Mouse (Mus musculus): ENCODE data around the gene Ccdc69. TPM values are rescaled to one million over a fixed set of nuclear protein-coding genes. Genes with fewer than 3 reads are reported as not detected.
"Not testable (repeated sequence)": the region's sequence is repeated elsewhere in the genome, so short reads cannot be mapped to it uniquely, and the experiment has no call there.

Gene Ccdc69
- polyA plus RNA-seq, 1 experiment from 2014 or later, result 0.49 TPM

DNA sequence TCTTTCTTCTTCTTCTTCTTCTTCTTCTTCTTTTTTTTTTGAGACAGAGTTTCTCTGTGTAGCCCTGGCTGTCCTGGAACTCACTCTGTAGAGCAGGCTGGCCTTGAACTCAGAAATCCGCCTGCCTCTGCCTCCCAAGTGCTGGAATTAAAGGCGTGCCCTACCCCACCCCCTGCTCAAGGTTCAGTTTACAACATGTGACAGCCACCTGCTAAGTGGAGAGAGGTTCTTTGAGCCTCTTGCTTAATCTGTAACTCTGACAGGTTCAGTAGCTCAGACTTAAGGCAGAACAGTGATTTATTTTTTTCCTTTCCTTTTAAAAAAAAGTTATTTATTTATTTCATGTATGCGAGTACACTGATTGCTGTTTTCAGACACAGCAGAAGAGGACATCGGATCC, 18.4 kb upstream of the Ccdc69 start:
- H3K36me3 ChIP-seq; H3K9me3 ChIP-seq; H3K27me3 ChIP-seq; ATAC-seq (ENCODE audit: low FRiP score, low read depth); H3K4me2 ChIP-seq; H3K9ac ChIP-seq; H3K4me3 ChIP-seq; H3K27ac ChIP-seq (replicated peaks): not testable (repeated sequence)
- WGBS, result 89% methylated on average over 4 of the region's 4 CpGs
- peaks cover 26% of the 10 kb centered on the region for H3K4me1 ChIP-seq (replicated peaks)

DNA sequence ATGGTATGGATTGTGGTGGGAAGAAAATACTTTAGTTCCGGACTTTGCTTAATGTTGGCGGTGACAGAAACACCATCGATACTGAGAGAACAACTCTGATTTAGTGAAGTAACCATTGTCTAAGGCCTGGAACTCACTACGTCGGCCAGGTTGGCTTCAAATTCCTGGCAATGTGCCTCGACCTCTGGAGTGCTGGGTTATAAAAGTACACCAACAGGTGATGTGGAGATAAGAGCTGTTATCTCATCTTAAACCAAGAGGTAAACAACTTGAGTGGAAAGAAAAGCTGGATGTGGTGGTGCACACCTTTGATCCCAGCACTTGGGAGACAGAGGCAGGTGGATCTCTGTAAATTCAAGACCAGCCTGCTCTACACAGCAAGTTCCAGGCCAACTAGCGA, 15.2 kb upstream of the Ccdc69 start:
- no peak overlapping the region for H3K4me3 ChIP-seq
- 89% methylated on average over 7 of the region's 7 CpGs for WGBS
- H3K27me3 ChIP-seq, result no peaks in the 10 kb centered on the region
- H3K9me3 ChIP-seq, result no peaks in the 10 kb centered on the region
- peaks cover 6% of the 10 kb centered on the region for H3K4me1 ChIP-seq (replicated peaks)
- no peaks in the 10 kb centered on the region for H3K36me3 ChIP-seq
- no peak overlapping the region for H3K9ac ChIP-seq
- no peak overlapping the region for H3K27ac ChIP-seq (replicated peaks)
- no peak overlapping the region for H3K4me2 ChIP-seq
- ATAC-seq (ENCODE audit: low FRiP score, low read depth), result no peak

DNA sequence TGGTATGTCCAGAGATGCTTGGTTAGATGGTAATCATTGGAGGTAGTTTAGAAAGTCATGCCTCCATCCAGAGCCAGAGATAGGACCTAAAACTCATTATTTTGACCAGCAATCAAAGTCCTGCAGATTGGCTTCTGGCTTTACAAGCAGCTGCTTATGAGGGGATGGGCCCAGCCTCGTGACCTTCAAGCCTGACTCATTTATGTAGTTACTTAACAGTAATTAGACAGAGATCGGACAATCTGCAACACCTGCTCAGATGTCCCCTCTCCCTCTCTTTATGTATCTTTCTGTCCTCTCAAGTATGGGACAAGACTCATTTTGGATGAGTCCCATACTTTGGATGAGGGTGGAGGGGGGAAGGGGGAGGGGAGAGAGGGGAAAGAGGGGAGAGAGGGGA, 12.0 kb upstream of the Ccdc69 start:
- Histone ChIP-seq H3K4me3 (no peak overlapping the region), H3K4me1 (replicated peaks) (no peaks in the 10 kb centered on the region), H3K4me2 (no peak overlapping the region), H3K27me3 (no peaks in the 10 kb centered on the region), H3K9me3 (no peaks in the 10 kb centered on the region), H3K36me3 (no peaks in the 10 kb centered on the region), H3K27ac (replicated peaks) (no peak overlapping the region), H3K9ac (no peak overlapping the region)
- no peak for ATAC-seq (ENCODE audit: low FRiP score, low read depth)
- 78% methylated on average over 2 of the region's 2 CpGs for WGBS

DNA sequence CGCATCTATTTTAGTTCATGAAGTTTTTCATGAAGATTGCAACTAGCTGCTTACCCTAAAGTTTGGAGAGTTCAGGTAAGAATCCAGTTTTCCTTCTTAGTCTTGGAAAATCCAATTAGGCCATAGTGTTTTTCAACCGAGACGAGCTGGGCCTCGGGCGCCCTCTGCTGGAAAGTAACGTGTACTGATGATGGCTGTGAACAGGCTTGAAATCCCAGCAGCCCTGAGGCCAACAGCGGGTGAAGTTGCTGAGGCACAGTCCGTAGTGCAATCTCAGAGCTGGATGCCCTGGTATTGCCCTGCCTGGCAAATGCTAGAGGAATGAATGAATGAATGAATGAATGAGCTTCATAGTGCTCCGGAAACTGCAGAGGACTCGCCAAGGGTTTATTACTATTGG, 9.1 kb upstream of the Ccdc69 start:
- Histone ChIP-seq H3K4me2 (no peak overlapping the region), H3K36me3 (no peaks in the 10 kb centered on the region), H3K27ac (replicated peaks) (no peak overlapping the region), H3K4me1 (replicated peaks) (no peaks in the 10 kb centered on the region), H3K9ac (no peak overlapping the region), H3K27me3 (no peaks in the 10 kb centered on the region), H3K9me3 (no peaks in the 10 kb centered on the region), H3K4me3 (no peak overlapping the region)
- ATAC-seq (ENCODE audit: low FRiP score, low read depth), result 0 out of 2 replicates have a peak, but pooled peaks have one; percentile 71
- WGBS, result 5% methylated on average over 10 of the region's 10 CpGs

DNA sequence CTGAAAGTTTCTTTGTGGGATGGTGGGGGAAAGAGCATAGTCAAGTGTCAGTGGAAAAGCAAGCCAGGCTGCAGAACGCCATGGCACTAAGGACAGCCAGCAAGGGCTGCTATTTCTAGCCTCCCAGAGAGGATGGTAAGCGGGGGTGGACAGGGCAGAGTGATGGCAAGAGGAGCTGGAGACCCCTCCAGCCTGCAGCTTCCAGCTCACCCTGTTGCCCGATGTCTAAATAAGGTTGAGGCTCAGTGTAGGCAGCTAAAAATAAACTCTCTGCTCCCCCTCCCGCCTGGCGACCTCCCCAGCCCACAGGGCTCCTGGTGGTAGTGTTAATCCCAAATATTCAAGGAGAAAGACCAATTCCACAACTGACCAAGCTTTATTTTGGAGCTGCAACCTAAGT, 7.5 kb upstream of the Ccdc69 start:
- Histone ChIP-seq H3K27ac (replicated peaks) (no peak overlapping the region), H3K4me2 (no peak overlapping the region), H3K4me3 (no peak overlapping the region), H3K27me3 (no peaks in the 10 kb centered on the region), H3K4me1 (replicated peaks) (no peaks in the 10 kb centered on the region), H3K36me3 (no peaks in the 10 kb centered on the region), H3K9me3 (no peaks in the 10 kb centered on the region), H3K9ac (no peak overlapping the region)
- ATAC-seq (ENCODE audit: low FRiP score, low read depth), result no peak
- WGBS, result 61% methylated on average over 5 of the region's 5 CpGs

DNA sequence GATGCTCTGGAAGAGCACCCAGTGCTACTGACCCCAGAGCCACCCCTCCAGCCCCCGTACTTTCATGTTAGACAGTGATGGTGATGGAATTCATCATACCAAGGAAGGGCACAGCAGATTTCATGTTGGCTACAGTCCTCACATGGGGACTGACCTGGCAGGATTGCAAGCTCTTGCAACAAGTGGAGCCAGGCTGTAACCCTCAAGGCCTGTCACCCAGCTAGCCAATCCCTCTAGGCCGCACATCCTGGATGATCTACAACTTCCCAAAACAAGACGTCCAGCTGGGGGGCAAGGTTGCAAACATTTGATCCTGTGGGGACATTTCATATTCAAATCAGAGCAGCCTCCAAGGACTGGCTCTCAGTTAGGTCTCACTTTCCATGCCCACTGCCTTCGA, 6.7 kb upstream of the Ccdc69 start:
- Histone ChIP-seq H3K27ac (replicated peaks) (no peak overlapping the region), H3K4me3 (no peak overlapping the region), H3K9ac (no peak overlapping the region), H3K4me1 (replicated peaks) (no peaks in the 10 kb centered on the region), H3K27me3 (no peaks in the 10 kb centered on the region), H3K36me3 (no peaks in the 10 kb centered on the region), H3K9me3 (no peaks in the 10 kb centered on the region), H3K4me2 (no peak overlapping the region)
- ATAC-seq (ENCODE audit: low FRiP score, low read depth), result no peak
- WGBS, result 75% methylated on average over 4 of the region's 4 CpGs

DNA sequence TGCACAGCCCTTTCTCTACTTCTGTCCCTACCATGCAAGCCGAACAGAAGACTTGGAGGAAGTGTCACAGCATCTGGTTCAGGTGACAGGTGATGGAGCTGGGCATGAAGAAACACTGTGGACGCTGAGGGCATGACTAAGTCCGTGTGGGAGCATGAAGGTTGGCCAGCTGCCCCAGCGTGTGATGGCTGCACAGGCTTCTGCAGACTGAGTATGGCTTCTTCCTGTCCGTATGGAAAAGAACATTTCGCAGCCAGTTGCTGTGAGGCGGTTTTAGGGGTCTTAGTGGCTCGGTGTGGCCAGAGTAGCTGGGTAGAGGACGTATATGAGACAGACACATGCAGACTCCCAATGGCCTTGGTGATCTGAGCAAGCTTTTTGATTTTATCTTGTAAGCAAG, 3.3 kb upstream of the Ccdc69 start:
- Histone ChIP-seq H3K27me3 (0 out of 2 replicates have a peak, but pooled peaks cover 8% of the 10 kb centered on the region), H3K9me3 (no peaks in the 10 kb centered on the region), H3K36me3 (no peaks in the 10 kb centered on the region), H3K4me3 (no peak overlapping the region), H3K4me1 (replicated peaks) (peaks cover 17% of the 10 kb centered on the region), H3K9ac (no peak overlapping the region), H3K4me2 (no peak overlapping the region), H3K27ac (replicated peaks) (no peak overlapping the region)
- 95% methylated on average over 9 of the region's 9 CpGs for WGBS
- ATAC-seq (ENCODE audit: low FRiP score, low read depth), result no peak

DNA sequence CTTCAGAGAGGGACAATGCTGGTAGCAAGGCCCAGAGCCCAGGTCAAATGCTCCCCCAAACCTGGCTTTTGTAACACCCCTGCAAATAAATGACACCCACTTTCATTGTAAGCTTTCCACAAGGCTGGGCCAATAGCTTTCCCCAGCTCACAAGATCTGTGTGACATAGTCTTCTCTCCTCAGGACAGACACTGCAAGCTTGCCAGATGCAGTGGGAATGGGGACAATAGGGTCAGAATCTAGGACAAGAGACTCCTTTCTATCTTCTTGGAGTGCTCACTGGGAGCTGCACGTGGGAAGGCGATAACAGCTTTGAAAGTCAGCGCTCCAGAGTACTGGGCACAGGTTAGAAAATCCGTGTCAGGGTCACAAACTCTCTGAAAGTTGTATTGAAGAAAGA, 1.2 kb upstream of the Ccdc69 start:
- 0 out of 2 replicates have a peak, but pooled peaks cover 8% of the 10 kb centered on the region for H3K27me3 ChIP-seq
- no peaks in the 10 kb centered on the region for H3K9me3 ChIP-seq
- no peak for ATAC-seq (ENCODE audit: low FRiP score, low read depth)
- no peak overlapping the region for H3K9ac ChIP-seq
- no peaks in the 10 kb centered on the region for H3K36me3 ChIP-seq
- H3K4me2 ChIP-seq, result no peak overlapping the region
- no peak overlapping the region for H3K27ac ChIP-seq (replicated peaks)
- H3K4me1 ChIP-seq (replicated peaks), result peaks cover 17% of the 10 kb centered on the region
- WGBS, result 61% methylated on average over 4 of the region's 4 CpGs
- no peak overlapping the region for H3K4me3 ChIP-seq

DNA sequence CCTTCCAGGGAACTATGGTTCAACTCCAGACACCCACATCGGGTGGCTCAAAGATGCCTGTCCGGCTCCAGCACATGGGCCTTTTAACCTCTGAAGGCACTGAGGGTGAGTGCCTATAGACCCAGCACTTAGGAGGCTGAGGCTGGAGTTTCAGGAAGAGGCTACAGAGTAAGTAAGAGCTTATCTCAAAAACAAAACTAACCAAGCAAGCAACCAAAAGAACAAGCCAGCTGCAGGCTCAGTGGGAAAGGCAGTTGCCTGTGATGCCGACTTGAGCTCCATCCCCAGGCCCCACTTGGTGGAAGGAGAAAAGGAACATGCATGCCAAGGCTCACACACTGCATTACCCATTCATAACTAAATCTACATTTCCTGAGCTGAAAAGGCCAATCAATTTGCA, 571 bp upstream of the Ccdc69 start:
- WGBS, result 51% methylated on average over 3 of the region's 3 CpGs
- peaks cover 17% of the 10 kb centered on the region for H3K4me1 ChIP-seq (replicated peaks)
- no peaks in the 10 kb centered on the region for H3K9me3 ChIP-seq
- H3K36me3 ChIP-seq, result no peaks in the 10 kb centered on the region
- H3K9ac ChIP-seq, result no peak overlapping the region
- ATAC-seq (ENCODE audit: low FRiP score, low read depth), result no peak
- H3K4me2 ChIP-seq, result peak overlapping the region; percentile 90
- 0 out of 2 replicates have a peak, but pooled peaks cover 8% of the 10 kb centered on the region for H3K27me3 ChIP-seq
- H3K27ac ChIP-seq (replicated peaks), result no peak overlapping the region
- H3K4me3 ChIP-seq, result peak overlapping the region; percentile 44

DNA sequence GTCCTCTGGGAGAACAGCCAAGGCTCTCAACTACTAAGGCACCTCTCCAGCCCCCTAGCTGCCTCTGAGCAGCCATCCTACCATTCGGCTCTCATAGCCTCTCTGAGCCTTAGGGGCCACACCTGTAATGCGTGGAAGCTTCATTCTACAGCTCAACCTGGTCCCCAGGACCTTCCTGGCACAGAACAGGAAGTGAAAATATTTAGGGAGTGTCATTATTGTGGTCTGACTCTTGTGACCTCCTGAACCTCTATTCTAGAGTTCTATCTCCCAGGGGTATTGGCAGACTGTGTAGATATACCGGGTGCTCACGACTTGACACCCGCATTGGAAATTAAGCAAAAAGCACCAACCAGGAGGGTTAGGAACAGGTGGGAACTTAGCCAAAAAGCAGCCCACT, 1.7 kb downstream of the Ccdc69 start:
- Histone ChIP-seq H3K4me1 (replicated peaks) (peaks cover 17% of the 10 kb centered on the region), H3K9me3 (no peaks in the 10 kb centered on the region), H3K4me3 (no peak overlapping the region), H3K36me3 (no peaks in the 10 kb centered on the region), H3K27ac (replicated peaks) (no peak overlapping the region), H3K27me3 (0 out of 2 replicates have a peak, but pooled peaks cover 8% of the 10 kb centered on the region), H3K4me2 (no peak overlapping the region), H3K9ac (no peak overlapping the region)
- ATAC-seq (ENCODE audit: low FRiP score, low read depth), result no peak
- WGBS, result 93% methylated on average over 5 of the region's 5 CpGs

DNA sequence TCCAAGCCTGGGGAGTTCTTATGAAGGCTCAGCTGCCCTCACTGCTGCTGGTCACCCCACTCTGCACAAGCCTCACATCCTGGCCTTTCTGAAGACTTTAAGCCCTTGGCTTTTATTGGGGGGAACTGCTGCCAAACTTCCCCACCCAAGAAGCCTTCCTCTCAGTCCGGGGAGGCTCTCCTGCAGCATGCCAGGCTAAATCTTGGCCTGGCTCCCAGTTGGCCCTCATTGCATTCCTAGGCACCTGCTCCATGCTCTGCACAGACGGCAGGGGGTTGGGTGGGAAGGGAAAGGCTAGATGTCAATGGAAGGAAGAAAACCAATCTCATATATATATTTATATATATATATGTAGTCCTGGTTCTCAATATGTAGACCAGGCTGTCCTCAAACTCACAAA, 2.3 kb downstream of the Ccdc69 start:
- Histone ChIP-seq H3K4me2 (no peak overlapping the region), H3K9ac (no peak overlapping the region), H3K27me3 (0 out of 2 replicates have a peak, but pooled peaks cover 8% of the 10 kb centered on the region), H3K4me1 (replicated peaks) (peaks cover 17% of the 10 kb centered on the region), H3K4me3 (no peak overlapping the region), H3K9me3 (no peaks in the 10 kb centered on the region), H3K27ac (replicated peaks) (no peak overlapping the region), H3K36me3 (no peaks in the 10 kb centered on the region)
- WGBS, result 56% methylated on average over 2 of the region's 2 CpGs
- no peak for ATAC-seq (ENCODE audit: low FRiP score, low read depth)

DNA sequence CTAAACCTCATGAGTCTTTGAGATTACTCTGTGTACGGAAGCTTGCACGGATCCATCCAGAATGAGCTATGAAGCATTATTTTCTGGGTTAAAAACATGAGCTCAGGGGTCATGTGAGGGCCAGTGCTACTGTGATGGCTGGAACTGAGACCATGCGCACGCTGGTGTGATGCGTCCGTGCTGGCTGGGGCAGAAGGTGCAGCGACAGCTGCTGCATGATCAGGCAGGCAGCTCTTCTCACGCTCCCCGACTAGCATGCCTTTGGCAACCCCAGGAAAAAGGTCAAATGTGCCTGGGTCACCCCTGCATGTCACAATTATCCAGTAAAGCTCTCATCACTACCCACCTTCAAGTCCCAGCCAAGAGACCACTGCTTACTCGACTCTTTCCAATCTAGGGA, 4.7 kb downstream of the Ccdc69 start:
- H3K4me2 ChIP-seq, result no peak overlapping the region
- no peak overlapping the region for H3K4me3 ChIP-seq
- no peaks in the 10 kb centered on the region for H3K9me3 ChIP-seq
- no peak overlapping the region for H3K9ac ChIP-seq
- no peak overlapping the region for H3K27ac ChIP-seq (replicated peaks)
- no peak for ATAC-seq (ENCODE audit: low FRiP score, low read depth)
- WGBS, result 75% methylated on average over 10 of the region's 10 CpGs
- H3K4me1 ChIP-seq (replicated peaks), result peaks cover 12% of the 10 kb centered on the region
- 0 out of 2 replicates have a peak, but pooled peaks cover 5% of the 10 kb centered on the region for H3K27me3 ChIP-seq
- no peaks in the 10 kb centered on the region for H3K36me3 ChIP-seq

DNA sequence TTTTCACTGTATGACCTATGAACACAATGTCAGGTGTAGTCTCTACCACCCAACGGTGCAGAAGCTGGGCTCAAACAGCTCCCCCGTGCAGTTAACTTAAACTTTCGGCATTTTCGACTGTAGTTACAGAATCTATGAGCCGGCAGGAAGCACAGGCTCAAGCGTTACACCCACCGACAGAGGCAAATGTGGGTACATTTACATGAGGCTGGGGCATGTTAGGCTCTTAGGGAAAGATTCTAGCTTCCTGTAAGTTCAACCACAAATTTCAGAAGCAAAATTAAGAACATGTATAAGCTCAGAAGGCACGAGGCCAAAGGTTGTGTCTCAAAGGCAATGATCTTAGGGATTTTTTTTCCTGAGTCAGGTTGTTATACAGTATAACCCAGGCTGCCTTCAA, 5.5 kb downstream of the Ccdc69 start:
- H3K9me3 ChIP-seq, result no peaks in the 10 kb centered on the region
- no peak overlapping the region for H3K4me3 ChIP-seq
- H3K36me3 ChIP-seq, result no peaks in the 10 kb centered on the region
- H3K27ac ChIP-seq (replicated peaks), result no peak overlapping the region
- 0 out of 2 replicates have a peak, but pooled peaks cover 3% of the 10 kb centered on the region for H3K27me3 ChIP-seq
- H3K4me1 ChIP-seq (replicated peaks), result peaks cover 5% of the 10 kb centered on the region
- H3K9ac ChIP-seq, result no peak overlapping the region
- WGBS, result 92% methylated on average over 8 of the region's 8 CpGs
- H3K4me2 ChIP-seq, result no peak overlapping the region
- ATAC-seq (ENCODE audit: low FRiP score, low read depth), result no peak
